Mouse (Mus musculus) CH12.LX (cell line): ENCODE measurements at regions not wholly inside any gene's neighbourhood (a gene's known extent, or its start where the extent isn't known, plus 50 kb on each side); places are given as distances from the start of the nearest gene placed in this dataset.

ENCODE experiments used
- CTCF ChIP-seq, 2 experiments: IDR thresholded peaks in 1 of 2; conservative IDR thresholded peaks in 1 of 2; 2 replicates each; pipeline ENCODE4 v1.5.1; 2011 to 2012; ENCODE audit warnings: low read depth in 2 of 2, low read length in 2 of 2, improper control_type of control experiment in 1 of 2, inconsistent platforms in 1 of 2, mild to moderate bottlenecking in 1 of 2, moderate library complexity in 1 of 2
- KAT2A ChIP-seq: IDR thresholded peaks from 2 replicates; pipeline ENCODE4 v1.6.1; 2012; ENCODE audit warnings: low read length, improper control_type of control experiment, inconsistent platforms; ENCODE audit not compliant: insufficient replicate concordance
- POLR2A ChIP-seq: IDR thresholded peaks from 2 replicates; pipeline ENCODE4 v1.6.1; 2011; ENCODE audit warnings: low read depth, mild to moderate bottlenecking, improper control_type of control experiment, low read length

DNA sequence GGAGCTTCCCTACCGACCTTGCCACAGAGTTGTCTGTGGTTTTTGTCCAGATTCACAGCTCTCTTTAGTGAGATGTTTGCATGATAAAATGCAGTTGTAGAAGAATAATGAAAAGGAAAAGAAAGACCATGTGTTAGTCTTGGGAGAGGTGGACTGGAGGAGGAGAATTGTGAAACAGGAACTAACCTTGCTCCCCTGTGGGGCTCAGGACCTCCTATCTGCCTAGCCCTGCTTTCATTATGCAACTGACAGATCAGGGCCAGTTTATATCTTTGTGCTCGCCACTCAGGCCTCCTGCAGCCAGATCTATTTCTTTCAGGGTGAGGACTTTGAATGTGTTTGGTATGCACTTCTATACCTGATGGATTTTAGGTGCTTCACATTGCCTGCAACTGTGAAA lies 140.4 kb downstream of the Ankrd50 start:
- no peak for TF ChIP-seq KAT2A
- no peak for TF ChIP-seq CTCF (conservative IDR thresholded peaks at IDR 0.05 in 1 of 2, IDR thresholded peaks at IDR 0.05 in 1 of 2; ENCODE audit: low read depth in 2 of 2, low read length in 2 of 2)
- TF ChIP-seq POLR2A: no peak
